Mouse (Mus musculus) ES-Bruce4 (cell line): ENCODE results near the gene Crot. TPM values are rescaled to one million over a fixed set of nuclear protein-coding genes. Genes with fewer than 3 reads are reported as not detected.

Source experiments
- H3K27ac ChIP-seq: 2 replicates; pipeline ENCODE4 v1.5.1; 2012; ENCODE audit warnings: low read length, inconsistent platforms; ENCODE audit not compliant: insufficient read depth
- H3K27me3 ChIP-seq: 2 replicates; pipeline ENCODE4 v1.6.1; 2012; ENCODE audit warnings: mild to moderate bottlenecking, low read length, inconsistent platforms; ENCODE audit not compliant: control insufficient read depth, poor library complexity, insufficient read depth, severe bottlenecking
- H3K36me3 ChIP-seq: 2 replicates; pipeline ENCODE4 v1.6.1; 2012; ENCODE audit warnings: inconsistent platforms, mild to moderate bottlenecking, low read length, moderate library complexity; ENCODE audit not compliant: control insufficient read depth, poor library complexity, insufficient read depth, severe bottlenecking
- H3K4me1 ChIP-seq: one replicate; pipeline ENCODE4 v1.8.1; 2011; ENCODE audit warnings: low read length; ENCODE audit not compliant: control insufficient read depth, insufficient read depth
- H3K4me3 ChIP-seq: 2 replicates; pipeline ENCODE4 v1.5.1; 2011; ENCODE audit warnings: low read depth, mild to moderate bottlenecking, low read length
- H3K9ac ChIP-seq: 2 replicates; pipeline ENCODE4 v1.6.1; 2012; ENCODE audit warnings: low read depth, mild to moderate bottlenecking, inconsistent platforms; ENCODE audit not compliant: poor library complexity, severe bottlenecking
- H3K9me3 ChIP-seq: replicated peaks from 2 replicates; pipeline ENCODE4 v1.6.1; 2012; ENCODE audit warnings: mild to moderate bottlenecking, low read length, inconsistent platforms; ENCODE audit not compliant: control insufficient read depth, poor library complexity, insufficient read depth, severe bottlenecking
- CTCF ChIP-seq: IDR thresholded peaks from one replicate; pipeline ENCODE4 v1.8.1; 2011; ENCODE audit warnings: low read depth, low read length
- EP300 ChIP-seq: IDR thresholded peaks from 2 replicates; pipeline ENCODE4 v1.6.1; 2011; ENCODE audit warnings: low read depth, low read length; ENCODE audit not compliant: insufficient read depth
- POLR2A ChIP-seq: IDR thresholded peaks from one replicate; pipeline ENCODE4 v1.8.1; 2011; ENCODE audit warnings: low read length; ENCODE audit not compliant: insufficient read depth
- polyA plus RNA-seq: library from polyadenylated mRNA; stranded (reverse); fragments of >200 nt; gene quantifications from 2 replicates; pipeline ENCODE4 v1.2.4, GENCODE M21; 2011; ENCODE audit warnings: low read depth; ENCODE audit not compliant: missing spikeins, insufficient read depth, insufficient read length

Crot gene
- polyA plus RNA-seq, 1 experiment = 34.8 TPM

DNA sequence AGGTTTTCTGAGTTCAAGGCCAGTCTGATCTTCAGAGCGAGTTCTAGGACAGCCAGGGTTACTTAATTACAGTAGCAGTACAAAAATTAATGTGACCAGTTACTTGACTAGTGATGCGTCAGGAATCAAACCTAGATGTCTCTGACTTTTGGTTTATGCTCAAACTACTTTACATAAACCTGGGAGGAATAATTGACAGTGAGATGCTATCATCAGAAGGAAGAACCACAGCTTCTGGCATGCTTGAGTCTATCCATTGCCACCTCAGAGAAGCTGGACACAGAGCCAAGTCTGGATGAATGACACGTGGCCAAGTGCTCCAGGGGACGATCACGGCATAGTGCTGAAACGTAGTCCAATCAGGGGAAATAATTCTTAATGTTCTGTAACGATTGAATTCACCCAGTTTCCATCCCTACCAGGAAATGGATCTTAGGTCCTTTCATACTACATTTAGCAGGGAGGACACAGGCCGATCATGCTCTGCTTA is 35.0 kb upstream of the Crot start:
- H3K27me3 ChIP-seq = no peaks in the 10 kb centered on the region
- H3K4me3 ChIP-seq = no peak overlapping the region
- no peak overlapping the region for H3K9ac ChIP-seq
- H3K9me3 ChIP-seq = peaks cover 8% of the 10 kb centered on the region; the same call in 1 of the 2 replicates
- H3K4me1 ChIP-seq = no peaks in the 10 kb centered on the region
- H3K36me3 ChIP-seq = no peaks in the 10 kb centered on the region
- TF ChIP-seq POLR2A (no peak), EP300 (no peak)
- no peak overlapping the region for H3K27ac ChIP-seq

DNA sequence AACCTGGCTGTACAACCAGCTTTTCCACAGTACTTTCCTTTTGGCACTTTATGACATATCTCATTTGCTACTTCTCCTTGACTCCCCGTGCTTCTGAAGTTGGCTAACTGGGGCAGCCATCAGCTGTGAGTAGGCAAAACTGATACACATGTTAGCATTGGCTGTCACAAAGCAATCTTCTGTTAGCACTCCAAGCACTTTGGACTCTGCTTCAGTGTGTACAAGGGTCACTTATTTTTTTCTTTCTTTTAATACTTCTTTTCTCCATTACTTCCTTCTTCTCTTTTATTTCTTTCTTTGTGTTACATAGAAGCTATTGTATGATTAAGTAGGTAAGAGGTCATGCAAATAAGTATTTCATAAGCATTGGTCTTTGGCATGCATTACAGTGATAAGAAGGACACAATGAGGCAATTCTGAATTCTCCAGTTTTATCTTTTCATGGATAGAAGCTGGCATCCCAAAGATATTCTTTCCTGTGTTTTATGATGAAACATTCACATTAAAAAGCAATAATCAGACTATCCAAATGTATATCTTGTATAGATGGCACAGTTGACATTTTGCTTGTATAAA is 31.2 kb upstream of the Crot start:
- Histone ChIP-seq H3K9ac (no peak overlapping the region), H3K4me3 (no peak overlapping the region), H3K9me3 (peaks cover 4% of the 10 kb centered on the region; the same call in 1 of the 2 replicates), H3K36me3 (no peaks in the 10 kb centered on the region), H3K27me3 (no peaks in the 10 kb centered on the region), H3K27ac (no peak overlapping the region), H3K4me1 (no peaks in the 10 kb centered on the region)
- TF ChIP-seq CTCF = no peak

DNA sequence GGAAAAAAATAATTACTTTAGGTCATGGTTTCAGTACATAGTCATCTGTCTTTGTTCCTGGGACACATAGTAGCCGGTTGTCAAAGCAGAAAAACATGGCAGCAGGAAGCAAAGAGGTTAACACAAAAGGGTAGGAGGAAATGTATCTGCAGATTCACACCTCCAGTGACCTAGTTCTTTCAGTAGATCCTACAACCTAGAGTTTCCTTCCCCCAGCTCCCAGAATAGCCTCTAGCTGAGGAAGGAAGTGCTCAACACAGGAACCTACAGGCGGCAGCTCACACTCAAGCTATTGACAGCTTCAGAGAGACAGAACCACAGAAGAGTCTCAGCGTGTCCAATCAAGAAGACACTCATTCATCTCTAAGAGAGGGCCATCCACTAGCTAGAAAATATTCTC is 18.2 kb upstream of the Crot start:
- no peaks in the 10 kb centered on the region for H3K36me3 ChIP-seq
- no peak overlapping the region for H3K4me3 ChIP-seq
- TF ChIP-seq POLR2A (no peak), EP300 (no peak), CTCF (no peak)
- no peak overlapping the region for H3K9ac ChIP-seq
- no peak overlapping the region for H3K27ac ChIP-seq
- H3K27me3 ChIP-seq = no peaks in the 10 kb centered on the region
- no peaks in the 10 kb centered on the region for H3K4me1 ChIP-seq
- H3K9me3 ChIP-seq = no peaks in the 10 kb centered on the region

- Histone ChIP-seq H3K36me3 (no peaks in the 10 kb centered on the region), H3K27ac (no peak overlapping the region), H3K9me3 (no peaks in the 10 kb centered on the region), H3K4me1 (no peaks in the 10 kb centered on the region), H3K9ac (no peak overlapping the region), H3K27me3 (no peaks in the 10 kb centered on the region), H3K4me3 (no peak overlapping the region)
- no peak for TF ChIP-seq POLR2A
- no peak for TF ChIP-seq CTCF
- no peak for TF ChIP-seq EP300
Observed at GRCm38 (mm10) chr5:9014774-9015173, 17.6 kb upstream of the Crot start.

GRCm38 (mm10) chr5:9011374-9011773 is 14.2 kb upstream of the Crot start:
- TF ChIP-seq CTCF (no peak), EP300 (no peak), POLR2A (no peak)
- Histone ChIP-seq H3K9ac (no peak overlapping the region), H3K4me1 (no peaks in the 10 kb centered on the region), H3K9me3 (no peaks in the 10 kb centered on the region), H3K4me3 (no peak overlapping the region), H3K27me3 (no peaks in the 10 kb centered on the region), H3K36me3 (no peaks in the 10 kb centered on the region), H3K27ac (no peak overlapping the region)

DNA sequence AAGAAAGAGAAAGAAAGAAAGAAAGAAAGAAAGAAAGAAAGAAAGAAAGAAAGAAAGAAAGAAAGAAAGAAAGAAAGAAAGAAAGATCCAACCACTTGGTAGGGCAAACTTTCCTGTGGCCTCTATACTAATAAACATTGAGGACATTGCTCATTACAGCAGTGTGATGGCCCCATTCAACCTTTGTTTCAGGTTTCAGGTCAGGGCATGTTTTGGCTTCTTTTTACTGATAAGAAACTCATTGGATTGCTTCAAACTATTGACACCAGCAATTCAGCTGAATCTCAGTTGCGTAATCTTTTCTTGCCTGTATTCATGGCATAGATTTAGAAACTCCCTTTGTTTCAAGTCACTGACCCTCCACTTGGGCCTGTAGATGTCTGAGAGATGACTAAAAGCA is 13.0 kb upstream of the Crot start:
- TF ChIP-seq EP300 (no peak), CTCF (no peak), POLR2A (no peak)
- H3K9me3 ChIP-seq = no peaks in the 10 kb centered on the region
- no peaks in the 10 kb centered on the region for H3K27me3 ChIP-seq
- H3K4me1 ChIP-seq = no peaks in the 10 kb centered on the region
- no peak overlapping the region for H3K9ac ChIP-seq
- H3K27ac ChIP-seq = no peak overlapping the region
- no peak overlapping the region for H3K4me3 ChIP-seq
- H3K36me3 ChIP-seq = no peaks in the 10 kb centered on the region
